Mouse (Mus musculus) lung, adult 2 months (tissue): ENCODE data around the gene Pcbp2.

Experiments used
- CTCF ChIP-seq: fragments of 200-500 bp; IDR thresholded peaks from 2 replicates; pipeline ENCODE4 v1.5.1; 2011; ENCODE audit warnings: mild to moderate bottlenecking, low read length, control low read depth; ENCODE audit not compliant: insufficient read depth
- POLR2A ChIP-seq: fragments of 200-500 bp; IDR thresholded peaks from 2 replicates; pipeline ENCODE4 v1.6.1; 2011; ENCODE audit warnings: low read depth, mild to moderate bottlenecking, control low read depth, low read length, borderline replicate concordance; ENCODE audit errors: extremely low read depth

DNA sequence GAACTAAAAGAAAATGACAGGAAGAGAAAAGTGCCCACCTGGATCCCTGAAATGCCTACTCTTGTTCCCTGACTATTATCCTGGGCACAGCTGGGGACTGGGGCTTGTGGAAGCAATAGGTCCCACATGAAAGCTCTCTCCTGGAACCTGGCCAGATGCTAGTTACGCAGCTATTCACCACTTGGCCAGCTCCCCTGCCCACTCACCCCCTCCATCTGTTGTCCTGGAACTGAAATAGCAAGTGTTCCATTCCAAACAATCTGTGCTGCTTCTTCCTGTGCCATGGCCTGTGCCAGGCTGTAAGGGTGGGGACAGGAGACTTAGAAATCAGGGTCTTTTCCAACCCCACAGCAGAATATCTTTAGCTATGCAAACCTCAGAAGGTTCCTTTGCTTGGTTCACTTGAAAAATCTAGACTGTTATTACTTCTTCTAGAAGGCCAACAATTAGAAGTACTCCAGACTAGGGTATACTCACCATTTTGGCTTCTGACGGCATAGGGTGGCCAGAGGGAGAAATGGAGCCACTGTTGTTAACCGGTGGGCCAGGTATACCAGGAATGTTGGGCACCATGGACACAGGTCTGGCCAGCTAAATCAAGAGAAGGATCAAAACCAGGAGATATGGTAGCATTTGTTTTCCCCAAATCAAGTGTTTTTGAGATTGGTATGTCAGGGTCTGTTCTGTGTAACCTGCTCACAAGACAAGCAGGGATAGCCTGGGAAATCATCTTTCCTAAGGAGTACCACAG lies 76.5 kb downstream of the Pcbp2 start:
- TF ChIP-seq POLR2A (no peak), CTCF (no peak)
